Mouse (Mus musculus) megakaryocyte-erythroid progenitor cell, adult 5-6 weeks (primary cell): ENCODE data around the gene Vps37b. TPM values are rescaled to one million over a fixed set of nuclear protein-coding genes. Genes with fewer than 3 reads are reported as not detected.
A peak's percentile ranks its signal among the peaks of the same experiment; 100 is the strongest.

Source experiments
- ATAC-seq: replicated peaks from 2 replicates; pipeline ENCODE4 v1.8.0; 2016; ENCODE audit warnings: mild to moderate bottlenecking, inconsistent platforms; ENCODE audit not compliant: severe bottlenecking, poor library complexity, low FRiP score, low TSS enrichment
- total RNA-seq, 2 experiments: library from RNA; stranded (forward) in 1 of 2; stranded (reverse) in 1 of 2; fragments of 200-1000, 215-1000 nt in 1 of 2; fragments of >200 nt in 1 of 2; fragmentation: Nextera tagmentation in 1 of 2; gene quantifications; 2 replicates each; pipeline ENCODE4 v1.2.3; 2014 to 2017

Vps37b gene
- total RNA-seq, 2 experiments from 2014 or later, result 15.5 to 20.8 TPM

- no peak for ATAC-seq
Measured at GRCm38 (mm10) chr5:123991321-123991720, 40.7 kb downstream of the Vps37b start.

GRCm38 (mm10) chr5:123989941-123990885, 41.9 kb downstream of the Vps37b start:
- ATAC-seq, result no peak

GRCm38 (mm10) chr5:123987511-123987910, 44.6 kb downstream of the Vps37b start:
- ATAC-seq, result no peak

- ATAC-seq, result no peak
Measured at GRCm38 (mm10) chr5:123986925-123987324, 45.1 kb downstream of the Vps37b start.

- ATAC-seq, result no peak
Measured at GRCm38 (mm10) chr5:123985434-123985833, 46.6 kb downstream of the Vps37b start.

- ATAC-seq, result no peak
Measured at GRCm38 (mm10) chr5:123982838-123983237, 49.2 kb downstream of the Vps37b start.

- no peak for ATAC-seq
Measured at GRCm38 (mm10) chr5:123981250-123981554, 50.9 kb downstream of the Vps37b start.

- no peak for ATAC-seq
Measured at GRCm38 (mm10) chr5:123980521-123981249, 51.4 kb downstream of the Vps37b start.

- no peak for ATAC-seq
Measured at GRCm38 (mm10) chr5:123979980-123980369, 52.1 kb downstream of the Vps37b start.

GRCm38 (mm10) chr5:123979221-123979979, 52.7 kb downstream of the Vps37b start:
- no peak for ATAC-seq

GRCm38 (mm10) chr5:123978131-123978530, 53.9 kb downstream of the Vps37b start:
- peak; percentile 16; the same call in 1 of the 2 replicates for ATAC-seq

GRCm38 (mm10) chr5:123977231-123977630, 54.8 kb downstream of the Vps37b start:
- ATAC-seq, result no peak

- ATAC-seq, result peak; percentile 28; the same call in 1 of the 2 replicates
Measured at GRCm38 (mm10) chr5:123975668-123976180, 56.3 kb downstream of the Vps37b start.

GRCm38 (mm10) chr5:123974616-123975111, 57.4 kb downstream of the Vps37b start:
- no peak for ATAC-seq

- no peak for ATAC-seq
Measured at GRCm38 (mm10) chr5:123974179-123974485, 57.9 kb downstream of the Vps37b start.

- peak; percentile 53 for ATAC-seq
Measured at GRCm38 (mm10) chr5:123973299-123974178, 58.5 kb downstream of the Vps37b start, which contains the start of gene Hip1r. TSS of gene Hip1r (plus strand) at chr5:123973628.

GRCm38 (mm10) chr5:123972453-123972852, 59.6 kb downstream of the Vps37b start:
- ATAC-seq, result no peak

- no peak for ATAC-seq
Measured at GRCm38 (mm10) chr5:123970576-123970975, 61.5 kb downstream of the Vps37b start.

GRCm38 (mm10) chr5:123969216-123969615, 62.9 kb downstream of the Vps37b start:
- no peak for ATAC-seq
